Comparison of ENCODE assay signal across 8 mouse cellular contexts in genomic region chr4:111495949-111496348, GRCm38 (mm10).
DNase-seq lines count a peak whose midpoint lies in the region; ATAC-seq and TF ChIP-seq lines count a peak whose summit lies in the region.
"Had no signal": no experiment of that assay in that cellular context is flagged by ENCODE, and none has a peak within 500 bp of the region (broad histone marks: within the 10 kb centered on the region; RNA-seq: fewer than 3 reads in every experiment).

No protein-coding gene starts in this region.

- 15% methylated on average over 2 of the region's 2 CpGs for WGBS in limb, embryonic 10.5 days
- 10% methylated on average over 2 of the region's 2 CpGs for WGBS in midbrain, embryonic 16.5 days

- no peak overlapping the region for H3K27ac ChIP-seq in gastrocnemius, adult 2 months
- no peak overlapping the region for H3K27ac ChIP-seq in limb, embryonic 10.5 days
- H3K27ac ChIP-seq in midbrain, embryonic 16.5 days (ENCODE audit: low read length): no peak overlapping the region
- H3K27ac ChIP-seq: limb, embryonic 15.5 days had no signal

- peak; percentile 59 to 90 for DNase-seq in adrenal gland, adult (ENCODE audit: inconsistent age in 2 of 2, low spot score in 1 of 2)
- DNase-seq in cerebellum, postnatal 25 days: peak; percentile 53 to 72
- DNase-seq in gastrocnemius, adult 2 months: peak; percentile 60
- DNase-seq in kidney, adult 8-10 months: peak; percentile 26 to 70
- DNase-seq in limb, embryonic 10.5 days (ENCODE audit: low spot score): peak; percentile 80
- peak; percentile 32 to 58 for DNase-seq in spleen, postnatal 14 days (ENCODE audit: low spot score in 2 of 2)

- H3K9ac ChIP-seq in midbrain, embryonic 16.5 days (ENCODE audit: low read depth, low read length): no peak overlapping the region
- H3K9ac ChIP-seq: limb, embryonic 15.5 days had no signal

- intact Hi-C loops in gastrocnemius, adult 2 months (cut with DNase I): loop anchor here (2.0 kb wide), 1 partner anchor 131 kb away; no protein-coding TSS in a partner anchor

- H3K9me3 ChIP-seq in limb, embryonic 10.5 days (replicated peaks): no peaks in the 10 kb centered on the region
- no peaks in the 10 kb centered on the region for H3K9me3 ChIP-seq in midbrain, embryonic 16.5 days (replicated peaks; ENCODE audit: control insufficient read depth, low read length, poor library complexity, severe bottlenecking)
- H3K9me3 ChIP-seq: limb, embryonic 15.5 days had no signal

- no peaks in the 10 kb centered on the region for H3K27me3 ChIP-seq in limb, embryonic 10.5 days (ENCODE audit: low read depth, poor library complexity, severe bottlenecking)
- H3K27me3 ChIP-seq in midbrain, embryonic 16.5 days (ENCODE audit: control insufficient read depth, insufficient read depth, low read depth, low read length): no peaks in the 10 kb centered on the region
- H3K27me3 ChIP-seq: limb, embryonic 15.5 days had no signal

- no peak overlapping the region for H3K4me2 ChIP-seq in midbrain, embryonic 16.5 days (ENCODE audit: low read length)
- H3K4me2 ChIP-seq: limb, embryonic 15.5 days had no signal

- no peak overlapping the region for H3K4me3 ChIP-seq in gastrocnemius, adult 2 months
- H3K4me3 ChIP-seq in limb, embryonic 10.5 days: no peak overlapping the region
- no peak overlapping the region for H3K4me3 ChIP-seq in midbrain, embryonic 16.5 days (ENCODE audit: low read depth, low read length)
- H3K4me3 ChIP-seq: limb, embryonic 15.5 days had no signal

- TF ChIP-seq CTCF in gastrocnemius, adult 2 months (IDR thresholded peaks at IDR 0.05): peak; percentile 78

- no peaks in the 10 kb centered on the region for H3K4me1 ChIP-seq in limb, embryonic 10.5 days
- no peaks in the 10 kb centered on the region for H3K4me1 ChIP-seq in midbrain, embryonic 16.5 days (ENCODE audit: control insufficient read depth, insufficient read depth, low read length)
- H3K4me1 ChIP-seq: limb, embryonic 15.5 days had no signal

- no peaks in the 10 kb centered on the region for H3K36me3 ChIP-seq in limb, embryonic 10.5 days
- no peaks in the 10 kb centered on the region for H3K36me3 ChIP-seq in midbrain, embryonic 16.5 days (ENCODE audit: control insufficient read depth, insufficient read depth, low read length)
- H3K36me3 ChIP-seq: limb, embryonic 15.5 days had no signal

- ATAC-seq in midbrain, embryonic 16.5 days: 0 out of 2 replicates have a peak, but pooled peaks have one; percentile 7
